Mouse (Mus musculus): ENCODE measurements around the gene Ahnak2.

GRCm38 (mm10) chr12:112794356-112794816, 8.1 kb downstream of the Ahnak2 start:
- TF ChIP-seq POLR2A (IDR thresholded peaks at IDR 0.05; ENCODE audit: insufficient read length, low read depth) (no peak), USF1 (IDR thresholded peaks at IDR 0.05; ENCODE audit: low read depth) (no peak), CEBPB (IDR thresholded peaks at IDR 0.05; ENCODE audit: insufficient read depth, poor library complexity, severe bottlenecking) (no peak), POLR2AphosphoS2 (IDR thresholded peaks at IDR 0.05; ENCODE audit: insufficient read length, low read depth) (no peak), REST (IDR thresholded peaks at IDR 0.05; ENCODE audit: insufficient read depth, insufficient read length) (no peak), TCF12 (IDR thresholded peaks at IDR 0.05; ENCODE audit: insufficient read depth, poor library complexity, severe bottlenecking) (no peak)
